Mouse (Mus musculus) mouse embryonic stem cell (cell line): ENCODE measurements around the gene Etfbkmt.
"Not testable (repeated sequence)": the region's sequence is repeated elsewhere in the genome, so short reads cannot be mapped to it uniquely, and the experiment has no call there.

Source experiments
- in situ Hi-C, 2 experiments: fragments of 300-500 bp; cut with MboI; formaldehyde crosslinking; loops; 1 replicate in 1 of 2; 3 replicates in 1 of 2; pipeline ENCODE4 v1.14.3; 2019 to 2020; ENCODE audit warnings: low sequenced_read_pairs in 2 of 2, low pct_unique_long_range_greater_than_20kb in 1 of 2, mixed read lengths in 1 of 2; ENCODE audit not compliant: unreplicated experiment in 1 of 2

The Etfbkmt gene

GRCm38 (mm10) chr6:149168436-149168835, 28.8 kb downstream of the Etfbkmt start:
- in situ Hi-C loops: no loop called here

- in situ Hi-C loops: not testable (repeated sequence)
Observed at GRCm38 (mm10) chr6:149169965-149170364, 30.3 kb downstream of the Etfbkmt start.

GRCm38 (mm10) chr6:149173831-149174625, 34.4 kb downstream of the Etfbkmt start:
- in situ Hi-C loops: no loop called here

- in situ Hi-C loops: no loop called here
Observed at GRCm38 (mm10) chr6:149174932-149175570, 35.4 kb downstream of the Etfbkmt start.

GRCm38 (mm10) chr6:149179064-149179463, 39.4 kb downstream of the Etfbkmt start:
- in situ Hi-C loops: no loop called here

GRCm38 (mm10) chr6:149184007-149184406, 44.4 kb downstream of the Etfbkmt start:
- in situ Hi-C loops: no loop called here

GRCm38 (mm10) chr6:149187371-149187770, 47.7 kb downstream of the Etfbkmt start:
- in situ Hi-C loops: no loop called here

- in situ Hi-C loops: no loop called here
Observed at GRCm38 (mm10) chr6:149188041-149188924, 48.6 kb downstream of the Etfbkmt start, which contains the start of gene Amn1. Gene Amn1 (minus strand): TSS chr6:149188712.

- in situ Hi-C loops: no loop called here
Observed at GRCm38 (mm10) chr6:149188925-149189257, 49.2 kb downstream of the Etfbkmt start.

GRCm38 (mm10) chr6:149189340-149189922, 49.8 kb downstream of the Etfbkmt start:
- in situ Hi-C loops: no loop called here

- in situ Hi-C loops: not testable (repeated sequence)
Observed at GRCm38 (mm10) chr6:149191951-149192350, 52.3 kb downstream of the Etfbkmt start.

- in situ Hi-C loops: no loop called here
Observed at GRCm38 (mm10) chr6:149193276-149193905, 53.7 kb downstream of the Etfbkmt start.

- in situ Hi-C loops: no loop called here
Observed at GRCm38 (mm10) chr6:149197116-149197515, 57.5 kb downstream of the Etfbkmt start.

GRCm38 (mm10) chr6:149198572-149198971, 58.9 kb downstream of the Etfbkmt start:
- in situ Hi-C loops: no loop called here
